Mouse (Mus musculus): ENCODE data around the gene Tepsin. TPM values are rescaled to one million over a fixed set of nuclear protein-coding genes. Genes with fewer than 3 reads are reported as not detected.

Tepsin gene
- polyA plus RNA-seq, 1 experiment: 103 TPM

- H3K27me3 ChIP-seq (ENCODE audit: control insufficient read depth, insufficient read depth, low read length): no peaks in the 10 kb centered on the region
- WGBS: 97% methylated on average over 12 of the region's 12 CpGs
- no peak for DNase-seq
- H3K36me3 ChIP-seq (ENCODE audit: control insufficient read depth, insufficient read depth, low read length): peaks cover 26% of the 10 kb centered on the region
- no peaks in the 10 kb centered on the region for H3K4me1 ChIP-seq (replicated peaks; ENCODE audit: control insufficient read depth, insufficient read depth, low read length)
- H3K27ac ChIP-seq (ENCODE audit: control insufficient read depth, insufficient read depth, low read length): no peak overlapping the region
- no peak overlapping the region for H3K4me3 ChIP-seq (ENCODE audit: control insufficient read depth, insufficient read depth, low read length)
- TF ChIP-seq POLR2A (IDR thresholded peaks at IDR 0.05; ENCODE audit: control insufficient read depth, extremely low read depth, insufficient read depth, low read length, poor library complexity) (no peak), CTCF (IDR thresholded peaks at IDR 0.05; ENCODE audit: borderline replicate concordance, control insufficient read depth, extremely low read depth, insufficient read depth, low read length, poor library complexity) (no peak)
These were observed 23.6 kb upstream of the Tepsin start for GRCm38 (mm10) chr11:120122126-120122525.

- Histone ChIP-seq H3K36me3 (ENCODE audit: control insufficient read depth, insufficient read depth, low read length) (peaks cover 22% of the 10 kb centered on the region), H3K4me3 (ENCODE audit: control insufficient read depth, insufficient read depth, low read length) (no peak overlapping the region), H3K27me3 (ENCODE audit: control insufficient read depth, insufficient read depth, low read length) (no peaks in the 10 kb centered on the region), H3K4me1 (replicated peaks; ENCODE audit: control insufficient read depth, insufficient read depth, low read length) (no peaks in the 10 kb centered on the region), H3K27ac (ENCODE audit: control insufficient read depth, insufficient read depth, low read length) (no peak overlapping the region)
- TF ChIP-seq POLR2A (IDR thresholded peaks at IDR 0.05; ENCODE audit: control insufficient read depth, extremely low read depth, insufficient read depth, low read length, poor library complexity): no peak
- no peak; the same call in 1 of the 2 replicates for TF ChIP-seq CTCF (IDR thresholded peaks at IDR 0.05; ENCODE audit: borderline replicate concordance, control insufficient read depth, extremely low read depth, insufficient read depth, low read length, poor library complexity)
- peak; percentile 31 for DNase-seq
- 94% methylated on average over 17 of the region's 17 CpGs for WGBS
These were observed 22.3 kb upstream of the Tepsin start for GRCm38 (mm10) chr11:120120642-120121420.

GRCm38 (mm10) chr11:120119936-120120541 lies 21.5 kb upstream of the Tepsin start:
- 96% methylated on average over 10 of the region's 10 CpGs for WGBS
- Histone ChIP-seq H3K27ac (ENCODE audit: control insufficient read depth, insufficient read depth, low read length) (no peak overlapping the region), H3K4me1 (replicated peaks; ENCODE audit: control insufficient read depth, insufficient read depth, low read length) (no peaks in the 10 kb centered on the region), H3K4me3 (ENCODE audit: control insufficient read depth, insufficient read depth, low read length) (no peak overlapping the region), H3K27me3 (ENCODE audit: control insufficient read depth, insufficient read depth, low read length) (no peaks in the 10 kb centered on the region), H3K36me3 (ENCODE audit: control insufficient read depth, insufficient read depth, low read length) (peaks cover 24% of the 10 kb centered on the region)
- DNase-seq: no peak
- TF ChIP-seq POLR2A (IDR thresholded peaks at IDR 0.05; ENCODE audit: control insufficient read depth, extremely low read depth, insufficient read depth, low read length, poor library complexity): no peak
- no peak for TF ChIP-seq CTCF (IDR thresholded peaks at IDR 0.05; ENCODE audit: borderline replicate concordance, control insufficient read depth, extremely low read depth, insufficient read depth, low read length, poor library complexity)

- no peak for TF ChIP-seq CTCF (IDR thresholded peaks at IDR 0.05; ENCODE audit: borderline replicate concordance, control insufficient read depth, extremely low read depth, insufficient read depth, low read length, poor library complexity)
- TF ChIP-seq POLR2A (IDR thresholded peaks at IDR 0.05; ENCODE audit: control insufficient read depth, extremely low read depth, insufficient read depth, low read length, poor library complexity): no peak
- no peak for DNase-seq
- Histone ChIP-seq H3K27ac (ENCODE audit: control insufficient read depth, insufficient read depth, low read length) (no peak overlapping the region), H3K4me1 (replicated peaks; ENCODE audit: control insufficient read depth, insufficient read depth, low read length) (no peaks in the 10 kb centered on the region), H3K36me3 (ENCODE audit: control insufficient read depth, insufficient read depth, low read length) (peaks cover 24% of the 10 kb centered on the region), H3K27me3 (ENCODE audit: control insufficient read depth, insufficient read depth, low read length) (no peaks in the 10 kb centered on the region), H3K4me3 (ENCODE audit: control insufficient read depth, insufficient read depth, low read length) (no peak overlapping the region)
- 96% methylated on average over 7 of the region's 7 CpGs for WGBS
These were observed 20.6 kb upstream of the Tepsin start for GRCm38 (mm10) chr11:120119108-120119507.

GRCm38 (mm10) chr11:120117626-120118025 lies 19.1 kb upstream of the Tepsin start:
- Histone ChIP-seq H3K36me3 (ENCODE audit: control insufficient read depth, insufficient read depth, low read length) (peaks cover 17% of the 10 kb centered on the region), H3K27me3 (ENCODE audit: control insufficient read depth, insufficient read depth, low read length) (no peaks in the 10 kb centered on the region), H3K4me3 (ENCODE audit: control insufficient read depth, insufficient read depth, low read length) (no peak overlapping the region), H3K4me1 (replicated peaks; ENCODE audit: control insufficient read depth, insufficient read depth, low read length) (no peaks in the 10 kb centered on the region), H3K27ac (ENCODE audit: control insufficient read depth, insufficient read depth, low read length) (no peak overlapping the region)
- TF ChIP-seq CTCF (IDR thresholded peaks at IDR 0.05; ENCODE audit: borderline replicate concordance, control insufficient read depth, extremely low read depth, insufficient read depth, low read length, poor library complexity): no peak
- no peak for TF ChIP-seq POLR2A (IDR thresholded peaks at IDR 0.05; ENCODE audit: control insufficient read depth, extremely low read depth, insufficient read depth, low read length, poor library complexity)
- 96% methylated on average over 2 of the region's 2 CpGs for WGBS
- no peak for DNase-seq

GRCm38 (mm10) chr11:120114488-120115215 lies 16.1 kb upstream of the Tepsin start:
- H3K4me3 ChIP-seq (ENCODE audit: control insufficient read depth, insufficient read depth, low read length): no peak overlapping the region
- whole genome bisulfite sequencing: 98% methylated on average over 21 of the region's 21 CpGs
- peaks cover 17% of the 10 kb centered on the region for H3K36me3 ChIP-seq (ENCODE audit: control insufficient read depth, insufficient read depth, low read length)
- H3K4me1 ChIP-seq (replicated peaks; ENCODE audit: control insufficient read depth, insufficient read depth, low read length): no peaks in the 10 kb centered on the region
- TF ChIP-seq POLR2A (IDR thresholded peaks at IDR 0.05; ENCODE audit: control insufficient read depth, extremely low read depth, insufficient read depth, low read length, poor library complexity): no peak
- TF ChIP-seq CTCF (IDR thresholded peaks at IDR 0.05; ENCODE audit: borderline replicate concordance, control insufficient read depth, extremely low read depth, insufficient read depth, low read length, poor library complexity): no peak
- no peak overlapping the region for H3K27ac ChIP-seq (ENCODE audit: control insufficient read depth, insufficient read depth, low read length)
- no peaks in the 10 kb centered on the region for H3K27me3 ChIP-seq (ENCODE audit: control insufficient read depth, insufficient read depth, low read length)
- no peak for DNase-seq
